Mouse (Mus musculus): ENCODE measurements around the gene Gadd45a. TPM values are rescaled to one million over a fixed set of nuclear protein-coding genes. Genes with fewer than 3 reads are reported as not detected.
"Not testable (repeated sequence)": the region's sequence is repeated elsewhere in the genome, so short reads cannot be mapped to it uniquely, and the experiment has no call there.

Gadd45a gene
- total RNA-seq, 2 experiments from 2014 or later = 19.6 to 22.3 TPM

DNA sequence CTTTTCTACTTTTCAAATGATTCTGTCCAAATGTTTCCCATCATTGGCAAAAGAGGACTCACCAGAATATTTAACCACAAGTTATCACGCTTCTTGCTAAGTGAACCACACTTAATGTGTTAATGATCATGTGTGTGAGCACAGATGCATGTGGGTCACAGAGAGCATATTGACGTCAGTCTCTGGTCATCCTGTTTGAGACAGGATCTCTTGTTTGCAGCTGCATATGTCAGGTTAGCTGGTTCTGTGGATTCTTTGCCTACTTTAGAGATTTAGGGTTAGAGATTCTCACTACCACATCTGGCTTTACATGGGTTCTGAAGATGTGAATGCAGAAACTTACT is 12.4 kb upstream of the Gadd45a start:
- intact Hi-C loops (cut with DNase I) = no loop called here
- no peak for DNase-seq

DNA sequence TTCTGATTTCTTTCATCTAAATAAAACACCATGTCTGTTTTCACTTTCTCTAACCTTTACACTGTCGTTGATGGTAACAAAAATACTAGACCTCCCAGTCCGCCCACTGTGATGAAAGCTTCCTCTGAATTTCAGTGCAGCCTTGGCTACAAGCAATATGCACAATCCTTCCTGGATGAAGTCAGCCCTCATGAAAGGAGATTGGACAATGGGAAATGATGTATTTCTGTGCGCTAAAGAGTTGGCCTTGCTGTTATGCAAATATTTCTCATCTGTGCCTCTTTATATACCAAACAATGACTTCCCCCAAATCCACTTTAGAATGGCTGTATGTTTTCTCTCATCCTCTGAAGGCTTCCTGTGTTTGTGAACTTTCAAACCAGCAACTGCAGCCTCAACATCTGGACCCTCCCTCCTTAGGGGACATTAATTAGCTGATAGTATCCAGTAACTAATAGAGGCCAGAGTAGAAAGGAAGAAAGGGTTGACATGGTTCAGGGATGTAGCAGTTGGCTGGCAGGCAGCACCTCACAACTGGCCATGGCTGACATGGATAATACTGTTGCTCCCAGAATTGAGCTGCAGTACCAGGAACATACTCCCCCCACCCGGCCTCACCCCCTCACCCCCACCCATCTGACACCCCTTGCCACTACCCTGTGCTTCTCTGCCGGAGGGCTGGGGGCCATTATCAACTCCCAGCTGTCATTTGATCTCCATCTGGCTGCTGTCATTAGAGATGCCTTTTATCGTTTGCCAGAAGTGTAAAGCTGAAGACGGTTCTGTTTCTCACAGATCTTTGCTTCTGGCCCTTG is 11.8 kb upstream of the Gadd45a start:
- intact Hi-C loops (cut with DNase I) = no loop called here
- no peak for DNase-seq

DNA sequence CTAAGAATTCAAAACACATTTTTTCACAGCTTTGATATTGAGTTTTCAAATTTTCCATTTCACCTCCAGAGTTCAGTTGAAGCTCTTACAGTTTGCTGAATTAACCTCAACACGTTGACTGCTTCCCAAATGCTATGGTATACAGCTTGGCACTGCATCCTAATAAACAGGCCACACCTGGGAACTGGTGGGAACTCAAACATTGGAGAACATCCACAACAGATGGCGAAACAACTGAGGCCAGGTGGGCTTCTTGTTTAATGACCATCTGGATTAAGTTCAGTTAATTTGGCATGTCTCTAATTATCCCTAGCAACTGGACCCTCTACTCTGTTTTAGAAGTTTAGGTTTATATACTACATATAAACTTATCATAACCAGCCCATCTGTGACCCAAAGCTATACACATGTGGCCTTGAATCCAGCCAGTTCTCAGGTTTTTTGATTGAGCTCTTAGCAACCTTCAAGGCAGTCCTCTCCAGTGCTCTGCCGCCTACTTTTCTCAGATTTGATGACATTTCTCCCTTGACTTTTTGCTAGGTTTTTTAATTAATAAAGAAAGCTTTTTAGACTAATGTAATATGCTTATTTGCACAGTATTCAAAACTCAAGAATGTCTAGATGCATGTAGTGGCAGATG is 10.9 kb upstream of the Gadd45a start:
- intact Hi-C loops (cut with DNase I) = no loop called here

DNA sequence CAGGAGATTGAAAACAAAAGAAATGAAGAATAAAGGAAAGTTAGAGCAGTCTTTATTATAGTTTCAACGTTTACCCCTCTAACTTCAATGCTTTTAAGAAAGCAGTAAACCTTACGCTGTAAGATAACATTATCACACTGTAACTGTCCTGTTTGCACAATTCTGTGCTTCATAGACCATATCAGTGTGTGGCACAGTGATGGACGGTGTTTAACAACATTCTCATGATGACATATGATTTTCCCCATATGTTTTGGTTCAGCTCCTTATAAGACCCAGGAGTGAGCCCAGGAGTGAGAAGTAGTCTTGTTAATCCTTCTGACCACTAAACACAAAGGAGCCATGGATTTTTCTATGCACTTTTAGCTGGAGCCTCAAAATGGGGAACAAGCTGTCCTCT is 9.7 kb upstream of the Gadd45a start:
- DNase-seq = no peak
- intact Hi-C loops (cut with DNase I) = no loop called here

More for the DNA sequence above, 10.9 kb upstream of the Gadd45a start:
- DNase-seq = no peak

DNA sequence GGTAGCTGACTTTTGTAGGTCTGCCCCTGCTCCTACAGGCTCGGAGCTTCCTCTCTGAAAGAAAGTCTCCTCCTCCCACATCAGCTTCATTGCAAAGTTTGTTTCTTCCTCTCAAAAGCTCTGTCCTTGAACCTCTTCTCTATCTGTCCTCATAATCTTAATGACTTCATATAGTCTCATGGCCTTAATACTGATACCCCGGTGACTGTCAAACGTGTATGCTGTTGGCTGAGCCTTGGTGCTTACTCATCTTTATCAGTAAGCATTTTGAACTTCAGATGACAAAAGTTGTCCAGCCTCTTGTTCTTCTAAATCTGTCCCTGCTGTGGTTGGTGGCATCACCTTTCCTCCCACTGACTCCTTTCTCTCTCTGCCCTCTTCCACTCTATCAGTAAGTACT is 8.2 kb upstream of the Gadd45a start:
- intact Hi-C loops (cut with DNase I) = no loop called here
- no peak for DNase-seq

DNA sequence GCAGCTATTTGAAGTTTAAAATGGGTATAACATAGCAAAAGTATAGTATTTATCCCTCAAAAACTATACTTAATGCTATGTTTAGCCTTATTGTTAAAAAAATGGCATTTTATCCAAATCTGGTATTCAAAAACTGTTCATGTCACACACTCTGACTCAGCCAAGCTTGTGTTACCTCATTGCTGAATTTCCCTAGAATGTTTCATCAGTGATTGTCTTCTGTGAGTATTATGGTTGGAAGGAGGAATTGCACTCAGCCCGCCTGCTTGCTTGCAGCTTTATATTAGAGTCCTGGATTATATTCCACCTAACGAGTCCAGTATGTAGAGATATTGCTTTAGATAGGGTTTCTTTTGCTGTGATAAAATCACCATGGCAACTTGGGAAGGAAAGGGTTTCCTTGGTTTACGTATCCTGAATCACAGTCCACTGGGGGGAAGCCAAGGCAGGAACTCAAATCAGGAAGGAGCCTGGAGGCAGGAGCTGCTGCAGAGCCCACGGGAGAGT is 3.7 kb upstream of the Gadd45a start:
- DNase-seq = no peak
- intact Hi-C loops (cut with DNase I) = no loop called here

DNA sequence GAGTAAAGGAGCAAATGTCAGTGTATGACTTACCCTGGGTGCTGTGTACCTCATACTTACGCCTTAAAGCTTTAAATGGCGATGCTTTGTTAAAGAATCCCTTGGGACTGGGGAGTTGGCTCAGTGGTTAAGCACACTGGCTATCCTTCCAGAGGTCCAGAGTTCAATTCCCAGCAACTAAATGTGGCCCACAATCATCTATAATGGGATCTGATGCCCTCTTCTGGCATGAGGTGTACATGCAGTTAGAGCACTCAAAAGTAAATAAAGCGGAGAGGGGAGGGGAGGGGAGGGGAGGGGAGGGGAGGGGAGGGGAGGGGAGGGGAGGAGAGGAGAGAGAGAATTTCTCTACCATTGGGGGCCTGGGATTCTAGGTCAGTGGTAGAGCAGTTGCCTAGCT is 1.7 kb upstream of the Gadd45a start:
- intact Hi-C loops (cut with DNase I) = loop anchor here (5.0 to 10.0 kb wide), 2 partner anchors 142 to 194 kb away; partner anchors contain the start of gene Gng12
- no peak for DNase-seq

DNA sequence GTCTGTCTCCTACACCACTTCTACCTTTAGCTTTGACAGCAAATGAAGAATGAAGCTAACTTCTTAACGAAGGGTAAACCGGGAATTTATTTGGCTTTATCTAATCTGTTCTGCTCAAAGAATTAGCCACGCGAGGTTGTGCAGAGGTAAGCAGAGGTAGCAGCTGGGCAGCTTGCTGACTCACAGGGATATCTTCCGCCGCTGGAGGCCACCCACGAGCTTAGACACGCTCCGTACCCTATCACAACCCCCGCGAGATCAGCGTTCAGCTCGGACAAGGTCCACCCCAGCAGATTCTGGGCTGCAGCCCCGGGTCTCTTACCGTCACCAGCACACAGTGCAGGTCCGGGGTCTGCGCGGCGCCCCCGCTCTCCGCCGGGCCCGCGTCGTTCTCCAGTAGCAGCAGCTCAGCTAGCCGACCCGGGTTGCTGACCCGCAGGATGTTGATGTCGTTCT is 873 bp downstream of the Gadd45a start:
- DNase-seq = peak; percentile 84 to 88
- intact Hi-C loops (cut with DNase I) = loop anchor here (1.0 to 10.0 kb wide), 5 partner anchors 74 to 192 kb away; partner anchors contain the start of gene Gng12

DNA sequence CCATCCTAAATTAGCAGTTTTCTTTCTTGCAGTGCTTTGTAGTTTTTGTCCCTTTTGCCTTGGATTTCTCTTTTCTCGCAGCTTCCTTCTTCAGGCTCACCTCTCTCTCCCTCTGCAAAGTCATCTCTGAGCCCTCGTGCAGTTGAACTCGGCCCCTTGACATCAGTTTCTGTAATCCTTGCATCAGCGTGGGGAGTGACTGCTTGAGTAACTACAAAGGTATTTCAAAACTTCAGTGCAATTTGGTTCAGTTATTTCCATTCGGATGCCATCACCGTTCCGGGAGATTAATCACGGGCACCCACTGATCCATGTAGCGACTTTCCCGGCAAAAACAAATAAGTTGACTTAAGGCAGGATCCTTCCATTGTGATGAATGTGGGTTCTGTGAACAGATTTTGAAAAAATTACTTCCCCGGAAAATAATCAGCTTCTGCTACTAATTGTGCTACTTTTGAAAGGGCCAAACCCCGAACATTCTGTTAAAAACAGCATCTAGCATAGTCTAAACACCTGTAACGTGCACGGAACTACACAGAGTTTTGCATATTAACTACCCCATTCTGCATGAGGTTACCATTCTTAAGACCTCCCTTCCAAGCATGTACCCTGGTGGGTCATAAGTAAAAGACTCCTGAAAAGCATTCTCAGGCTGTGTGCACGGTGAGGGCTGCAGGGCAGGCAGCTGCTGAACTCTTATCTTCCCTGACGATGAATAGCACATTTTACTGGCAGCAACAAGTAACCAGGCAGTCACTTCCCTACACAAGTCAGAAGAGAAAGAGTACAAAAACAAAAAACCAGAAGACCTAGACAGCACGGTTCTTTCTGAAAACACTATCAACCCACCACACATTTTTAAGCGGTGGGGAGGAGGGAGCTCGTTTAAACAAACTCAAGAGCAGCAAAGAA is 1.6 kb downstream of the Gadd45a start:
- no peak for DNase-seq
- intact Hi-C loops (cut with DNase I) = loop anchor here (1.0 to 10.0 kb wide), 5 partner anchors 73 to 191 kb away; partner anchors contain the start of gene Gng12

DNA sequence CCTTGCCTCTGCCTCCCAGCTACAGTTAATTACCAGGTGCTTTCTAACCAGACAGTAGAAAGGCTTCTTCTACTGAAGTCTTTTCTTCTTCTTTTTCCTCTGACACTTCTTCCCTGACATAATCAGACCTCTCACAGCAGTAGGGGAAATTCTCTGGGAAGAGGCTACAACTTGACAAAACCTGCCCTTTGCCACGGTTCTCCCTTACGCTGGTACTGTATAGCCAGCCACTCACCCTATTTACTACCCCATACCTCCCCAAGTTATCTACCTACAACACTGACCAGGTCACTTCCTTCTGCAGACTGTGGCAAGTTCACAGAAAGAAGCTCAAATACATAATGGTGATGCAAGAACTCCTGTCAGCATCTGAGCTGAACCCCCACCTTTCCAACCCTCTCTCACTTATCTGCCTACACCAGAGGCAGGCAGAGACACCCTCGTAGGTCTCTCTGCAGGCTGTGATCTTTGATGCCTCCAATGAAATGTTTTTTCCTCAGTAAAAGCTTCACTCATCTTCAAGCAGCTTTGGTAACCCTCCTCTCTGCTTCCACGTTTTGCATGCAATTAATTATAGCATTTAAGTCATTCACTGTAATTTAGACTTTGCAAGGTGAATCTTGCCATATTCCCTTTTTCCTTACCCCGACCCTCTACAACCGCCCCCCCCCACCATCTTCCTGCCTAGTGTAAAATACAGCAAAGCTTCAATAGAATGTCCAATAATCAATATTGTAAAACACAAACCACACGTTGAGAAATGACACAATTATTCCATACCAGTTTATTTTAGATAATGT is 2.7 kb downstream of the Gadd45a start:
- intact Hi-C loops (cut with DNase I) = loop anchor here (5.0 to 10.0 kb wide), 2 partner anchors 137 to 190 kb away; partner anchors contain the start of gene Gng12

DNA sequence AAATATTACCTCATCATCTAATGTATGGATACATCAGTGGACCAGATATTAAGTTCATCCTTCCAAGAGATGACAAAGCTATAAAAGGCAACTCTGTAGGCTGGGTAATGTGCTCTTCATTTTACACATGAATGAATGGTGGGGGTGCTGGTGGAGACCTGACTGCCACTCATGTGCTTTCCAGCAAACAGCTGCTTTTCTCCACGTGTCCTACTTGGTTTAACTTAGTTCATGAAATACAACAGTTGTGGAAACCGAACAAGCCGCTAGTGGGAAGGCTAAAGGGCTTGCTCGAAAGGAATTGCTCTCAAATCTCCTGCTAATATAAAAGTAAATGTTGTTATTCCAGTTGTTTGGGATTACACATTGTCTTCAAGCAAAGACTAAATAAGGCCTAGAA is 3.7 kb downstream of the Gadd45a start:
- intact Hi-C loops (cut with DNase I) = loop anchor here (10.0 kb wide), 1 partner anchor 189 kb away; no protein-coding TSS in a partner anchor
- DNase-seq = no peak

More for the DNA sequence above, 2.7 kb downstream of the Gadd45a start:
- no peak for DNase-seq

DNA sequence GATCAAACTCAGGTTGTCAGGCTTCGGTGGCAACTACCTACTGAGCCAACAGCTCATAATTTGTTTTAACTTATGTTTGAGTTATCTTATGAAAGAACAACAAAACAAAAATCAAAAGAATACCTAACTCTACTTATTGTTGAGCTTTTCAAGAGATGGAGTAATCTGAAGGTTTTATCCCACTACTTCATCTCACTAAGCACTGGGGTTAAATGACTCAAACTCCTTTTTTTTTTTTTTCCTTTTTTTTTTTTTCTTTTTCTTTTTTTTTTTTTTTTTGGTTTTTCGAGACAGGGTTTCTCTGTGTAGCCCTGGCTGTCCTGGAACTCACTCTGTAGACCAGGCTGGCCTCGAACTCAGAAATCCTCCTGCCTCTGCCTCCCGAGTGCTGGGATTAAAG is 4.3 kb downstream of the Gadd45a start:
- DNase-seq = not testable (repeated sequence)
- intact Hi-C loops (cut with DNase I) = loop anchor here (10.0 kb wide), 1 partner anchor 188 kb away; no protein-coding TSS in a partner anchor

DNA sequence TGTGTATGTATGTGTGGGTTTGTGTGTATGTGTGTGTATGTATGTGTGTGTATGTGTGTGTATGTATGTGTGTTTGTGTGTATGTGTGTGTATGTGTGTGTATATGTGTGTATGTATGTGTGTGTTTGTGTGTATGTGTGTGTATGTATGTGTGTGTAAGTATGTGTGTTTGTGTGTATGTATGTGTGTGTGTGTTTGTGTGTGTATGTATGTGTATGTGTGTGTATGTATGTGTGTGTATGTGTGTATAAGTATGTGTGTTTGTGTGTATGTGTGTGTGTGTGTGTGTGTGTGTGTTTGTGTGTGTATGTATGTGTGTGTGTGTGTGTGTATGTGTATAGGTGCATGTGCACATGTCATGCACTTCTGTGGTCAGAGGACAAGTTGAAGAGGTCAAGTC is 4.7 kb downstream of the Gadd45a start:
- DNase-seq = not testable (repeated sequence)
- intact Hi-C loops (cut with DNase I) = loop anchor here (10.0 kb wide), 1 partner anchor 188 kb away; no protein-coding TSS in a partner anchor

DNA sequence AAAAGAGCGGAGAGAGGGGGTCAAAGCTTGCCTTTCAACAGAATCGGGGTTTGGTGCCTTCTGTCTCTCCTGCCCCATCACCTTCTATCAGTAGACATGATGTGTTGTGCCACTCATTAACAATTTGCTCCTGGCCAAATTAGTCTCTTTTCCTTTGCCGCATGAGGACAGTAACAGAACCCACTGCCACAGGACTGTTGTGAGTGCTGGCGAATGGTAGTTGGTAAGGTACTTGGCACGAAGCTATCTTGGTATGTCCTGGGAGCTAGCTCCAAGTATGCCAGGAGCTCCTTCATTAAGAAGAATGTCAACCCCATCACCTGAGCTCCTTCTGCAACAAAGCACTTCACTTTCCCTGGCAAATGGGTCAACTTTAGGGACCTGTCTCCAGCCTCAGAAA is 6.4 kb downstream of the Gadd45a start:
- no peak for DNase-seq
- intact Hi-C loops (cut with DNase I) = loop anchor here (10.0 kb wide), 1 partner anchor 186 kb away; no protein-coding TSS in a partner anchor

DNA sequence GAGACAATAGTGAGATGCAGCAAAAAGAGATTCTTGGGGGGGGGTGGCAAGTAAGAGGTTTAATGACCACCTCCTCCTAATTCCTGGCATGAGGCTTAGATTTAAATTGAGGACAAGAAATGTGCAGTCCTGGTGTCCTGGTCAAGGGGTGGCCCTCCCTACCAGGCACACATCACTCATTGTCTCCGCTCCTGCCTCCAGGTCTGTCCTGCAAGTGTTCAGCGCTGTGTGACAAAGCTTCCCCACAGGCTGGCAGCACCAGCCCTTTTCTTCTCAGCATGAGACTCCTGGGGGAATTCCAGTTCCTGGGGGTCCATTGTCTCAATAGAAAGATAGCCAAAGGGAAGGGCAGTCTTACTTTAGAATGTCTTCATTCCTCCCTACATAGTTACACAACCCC is 6.8 kb downstream of the Gadd45a start:
- intact Hi-C loops (cut with DNase I) = loop anchor here (10.0 kb wide), 1 partner anchor 186 kb away; no protein-coding TSS in a partner anchor
- no peak for DNase-seq

DNA sequence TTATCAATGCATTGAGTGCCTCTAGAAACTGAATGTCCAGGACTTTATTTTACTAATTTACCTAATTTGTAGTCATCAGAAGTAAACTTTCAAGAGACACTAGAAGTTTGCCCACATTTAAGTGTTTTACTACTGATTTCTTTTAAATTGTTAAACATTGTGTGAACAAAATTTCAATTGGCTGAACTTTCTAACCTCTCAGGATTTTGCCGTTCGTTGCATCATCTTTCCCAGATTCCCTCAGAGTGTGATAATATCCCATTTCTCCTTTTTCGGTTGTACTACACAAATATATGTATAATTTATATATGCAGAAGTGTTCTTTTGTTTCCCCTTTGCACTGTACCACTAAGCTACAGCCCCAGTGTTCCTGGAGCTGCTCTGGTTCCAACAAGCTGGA is 7.3 kb downstream of the Gadd45a start:
- DNase-seq = no peak
- intact Hi-C loops (cut with DNase I) = loop anchor here (10.0 kb wide), 1 partner anchor 185 kb away; no protein-coding TSS in a partner anchor

DNA sequence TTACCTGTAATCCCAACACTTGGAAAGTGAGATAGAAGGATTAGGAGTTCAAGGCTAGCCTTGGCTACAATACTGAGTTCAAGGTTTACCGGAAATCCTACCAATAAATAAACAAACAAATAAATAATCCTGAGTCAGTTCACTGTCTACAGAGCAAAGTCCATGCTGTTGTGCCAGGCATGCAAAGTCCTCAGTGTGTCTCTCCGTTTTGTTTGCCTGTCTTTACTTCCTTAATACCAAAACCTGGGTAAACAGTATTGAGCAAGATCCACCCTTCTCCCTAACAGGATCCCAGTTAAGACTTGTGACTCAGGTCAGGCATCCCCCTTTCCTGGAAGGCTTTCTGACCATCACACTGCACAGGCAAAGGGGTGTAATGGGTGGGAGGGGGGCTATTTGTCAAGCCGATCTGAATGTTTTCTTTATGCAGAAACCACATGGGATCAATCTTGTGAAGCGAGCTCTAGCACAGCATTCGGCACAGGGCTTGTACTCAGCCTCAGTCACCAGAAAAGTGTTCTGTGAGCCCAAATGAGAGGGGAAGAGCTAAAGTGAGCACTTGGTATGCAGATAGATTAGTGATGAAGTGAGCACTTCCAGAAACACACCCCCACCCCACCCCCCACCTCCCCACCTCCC is 7.8 kb downstream of the Gadd45a start:
- DNase-seq = no peak
- intact Hi-C loops (cut with DNase I) = no loop called here

DNA sequence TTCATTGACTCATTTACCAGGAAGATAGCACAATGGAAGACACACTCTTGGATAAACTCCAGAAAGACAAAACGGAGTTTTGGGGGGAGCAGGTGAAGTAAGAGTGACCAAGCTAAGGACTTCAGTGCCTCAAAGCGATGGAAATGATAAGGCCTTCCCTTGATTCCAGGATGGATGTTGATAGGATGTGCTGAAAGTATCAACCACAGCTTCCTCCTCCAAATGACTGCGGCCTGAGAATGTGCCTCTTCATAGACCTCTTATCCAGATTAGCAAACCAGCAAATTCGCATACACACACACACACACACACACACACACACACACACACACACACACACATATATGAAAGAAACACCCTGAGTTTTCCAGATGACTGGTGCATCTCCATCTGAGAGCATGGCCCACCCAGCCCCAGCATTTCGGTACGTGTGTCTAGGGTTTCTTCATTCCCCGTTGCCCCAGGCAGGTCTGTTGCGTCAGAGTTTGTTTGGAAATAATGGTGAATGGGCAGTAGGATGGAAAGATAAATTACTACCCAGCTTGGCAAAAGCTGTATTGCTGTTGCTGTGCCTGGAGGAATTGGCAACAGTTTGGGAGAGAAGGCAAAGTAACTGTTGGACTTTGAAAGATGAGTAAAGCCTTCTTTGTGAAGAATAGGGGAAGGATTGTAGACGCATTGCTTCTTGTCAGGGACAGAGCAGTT is 9.7 kb downstream of the Gadd45a start:
- DNase-seq = no peak
- intact Hi-C loops (cut with DNase I) = no loop called here

Measured in heart, postnatal 14 days (tissue).